Mouse (Mus musculus): ENCODE data around the gene Cd244a. TPM values are rescaled to one million over a fixed set of nuclear protein-coding genes. Genes with fewer than 3 reads are reported as not detected.
A peak's percentile ranks its signal among the peaks of the same experiment; 100 is the strongest.

Gene Cd244a
- polyA plus RNA-seq, 1 experiment = 1.3 TPM

GRCm38 (mm10) chr1:171616881-171617515 is 58.0 kb downstream of the Cd244a start:
- Histone ChIP-seq H3K4me1 (ENCODE audit: control insufficient read depth, insufficient read depth, low read length) (peaks cover 53% of the 10 kb centered on the region), H3K27ac (ENCODE audit: insufficient read depth, low read depth, low read length) (peak overlapping the region; percentile 95), H3K4me3 (ENCODE audit: insufficient read depth, low read length) (no peak overlapping the region)
- TF ChIP-seq CTCF (IDR thresholded peaks at IDR 0.05; ENCODE audit: low read depth, low read length) = no peak
- TF ChIP-seq POLR2A (IDR thresholded peaks at IDR 0.05; ENCODE audit: borderline replicate concordance, low read depth, low read length) = no peak

DNA sequence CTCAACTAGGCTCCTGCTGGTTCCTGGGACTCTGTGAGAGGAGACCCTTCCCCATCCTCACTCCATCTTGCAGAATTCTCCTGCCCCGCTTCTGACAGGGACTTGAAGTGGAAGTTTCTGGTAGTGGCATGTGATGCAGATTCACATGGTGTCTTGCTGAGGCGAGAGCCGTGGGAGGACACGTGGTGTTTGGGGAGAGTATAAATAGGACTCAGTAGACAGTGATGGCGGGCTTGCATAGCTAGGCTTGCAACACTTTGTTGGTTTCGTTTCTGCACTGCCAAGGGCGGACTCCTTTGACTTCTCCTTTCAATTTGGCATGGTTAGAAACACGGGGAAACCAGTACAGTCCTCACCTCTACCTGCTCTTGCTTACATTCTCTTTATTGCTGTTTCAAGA is 60.0 kb downstream of the Cd244a start:
- TF ChIP-seq POLR2A (IDR thresholded peaks at IDR 0.05; ENCODE audit: borderline replicate concordance, low read depth, low read length) (no peak), CTCF (IDR thresholded peaks at IDR 0.05; ENCODE audit: low read depth, low read length) (no peak)
- Histone ChIP-seq H3K4me1 (ENCODE audit: control insufficient read depth, insufficient read depth, low read length) (peaks cover 47% of the 10 kb centered on the region), H3K27ac (ENCODE audit: insufficient read depth, low read depth, low read length) (peak overlapping the region; percentile 95), H3K4me3 (ENCODE audit: insufficient read depth, low read length) (peak overlapping the region; percentile 24; the same call in 1 of the 2 replicates)

DNA sequence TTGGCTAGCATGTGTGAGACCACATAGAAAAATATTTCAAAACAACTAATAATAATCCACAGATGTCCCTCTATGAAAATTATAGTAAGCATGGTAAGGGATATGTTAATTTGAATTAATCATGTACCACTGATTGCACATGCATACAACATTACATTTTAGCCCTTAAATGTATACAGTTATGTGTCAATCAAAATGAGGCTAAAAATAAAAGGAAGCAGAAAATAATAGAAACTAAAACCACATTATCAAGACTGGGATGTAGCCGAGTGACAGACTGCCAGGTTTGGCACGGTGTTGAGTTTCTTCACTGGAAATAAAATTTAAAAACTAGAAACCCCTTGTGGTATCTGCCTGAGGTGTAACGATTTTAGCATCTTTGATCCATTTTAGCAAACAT is 60.7 kb downstream of the Cd244a start:
- TF ChIP-seq CTCF (IDR thresholded peaks at IDR 0.05; ENCODE audit: low read depth, low read length) (no peak), POLR2A (IDR thresholded peaks at IDR 0.05; ENCODE audit: borderline replicate concordance, low read depth, low read length) (no peak)
- no peak overlapping the region for H3K4me3 ChIP-seq (ENCODE audit: insufficient read depth, low read length)
- peaks cover 45% of the 10 kb centered on the region for H3K4me1 ChIP-seq (ENCODE audit: control insufficient read depth, insufficient read depth, low read length)
- peak overlapping the region; percentile 95 for H3K27ac ChIP-seq (ENCODE audit: insufficient read depth, low read depth, low read length)

GRCm38 (mm10) chr1:171620091-171620490 is 61.1 kb downstream of the Cd244a start:
- TF ChIP-seq POLR2A (IDR thresholded peaks at IDR 0.05; ENCODE audit: borderline replicate concordance, low read depth, low read length) = no peak
- no peak for TF ChIP-seq CTCF (IDR thresholded peaks at IDR 0.05; ENCODE audit: low read depth, low read length)
- Histone ChIP-seq H3K27ac (ENCODE audit: insufficient read depth, low read depth, low read length) (peak overlapping the region; percentile 62), H3K4me1 (ENCODE audit: control insufficient read depth, insufficient read depth, low read length) (peaks cover 45% of the 10 kb centered on the region), H3K4me3 (ENCODE audit: insufficient read depth, low read length) (no peak overlapping the region)

DNA sequence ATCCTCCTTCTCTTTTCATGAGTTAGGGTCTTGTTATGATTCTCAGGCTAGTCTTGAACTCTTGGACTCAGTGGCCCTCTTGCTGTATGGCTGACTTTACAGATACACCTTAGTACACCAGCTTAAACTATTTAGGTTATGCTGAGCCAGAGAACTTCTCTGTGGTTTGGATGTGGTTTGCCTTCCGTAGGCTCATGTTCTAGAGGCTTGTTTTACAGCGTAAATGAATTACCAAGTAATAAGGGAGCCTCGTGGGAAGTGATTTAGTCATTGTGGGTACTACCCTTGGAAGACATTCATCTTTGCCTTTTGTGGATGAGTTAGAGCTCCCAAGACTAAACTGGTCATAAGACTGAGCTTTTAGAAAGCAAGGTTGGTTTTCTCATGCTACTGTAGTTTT is 68.8 kb downstream of the Cd244a start:
- H3K4me1 ChIP-seq (ENCODE audit: control insufficient read depth, insufficient read depth, low read length) = peaks cover 37% of the 10 kb centered on the region
- no peak for TF ChIP-seq CTCF (IDR thresholded peaks at IDR 0.05; ENCODE audit: low read depth, low read length)
- TF ChIP-seq POLR2A (IDR thresholded peaks at IDR 0.05; ENCODE audit: borderline replicate concordance, low read depth, low read length) = no peak
- H3K4me3 ChIP-seq (ENCODE audit: insufficient read depth, low read length) = no peak overlapping the region
- H3K27ac ChIP-seq (ENCODE audit: insufficient read depth, low read depth, low read length) = peak overlapping the region; percentile 10; the same call in 1 of the 2 replicates

GRCm38 (mm10) chr1:171629168-171629567 is 70.2 kb downstream of the Cd244a start:
- Histone ChIP-seq H3K4me3 (ENCODE audit: insufficient read depth, low read length) (no peak overlapping the region), H3K27ac (ENCODE audit: insufficient read depth, low read depth, low read length) (no peak overlapping the region), H3K4me1 (ENCODE audit: control insufficient read depth, insufficient read depth, low read length) (peaks cover 51% of the 10 kb centered on the region)
- TF ChIP-seq CTCF (IDR thresholded peaks at IDR 0.05; ENCODE audit: low read depth, low read length) (no peak), POLR2A (IDR thresholded peaks at IDR 0.05; ENCODE audit: borderline replicate concordance, low read depth, low read length) (no peak)

DNA sequence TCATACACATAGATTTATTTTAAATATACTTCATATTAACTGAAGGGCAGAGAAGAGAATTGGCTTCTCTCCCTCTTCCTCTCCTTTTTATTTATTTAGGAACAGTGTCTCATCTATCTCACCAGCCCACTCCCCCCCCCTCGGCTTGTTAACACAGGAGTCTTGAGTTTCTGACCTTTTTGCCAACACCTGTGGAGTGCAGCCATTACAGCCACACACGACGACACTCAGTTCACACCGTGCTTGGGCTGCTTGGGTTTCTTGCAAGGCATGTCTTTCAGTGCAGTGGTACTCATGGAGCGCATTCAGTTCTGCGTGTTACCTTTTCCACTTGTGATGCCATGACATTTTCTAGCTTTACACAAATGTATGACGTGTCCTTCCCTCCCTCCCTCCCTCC is 71.0 kb downstream of the Cd244a start:
- Histone ChIP-seq H3K4me1 (ENCODE audit: control insufficient read depth, insufficient read depth, low read length) (peaks cover 59% of the 10 kb centered on the region), H3K4me3 (ENCODE audit: insufficient read depth, low read length) (no peak overlapping the region), H3K27ac (ENCODE audit: insufficient read depth, low read depth, low read length) (peak overlapping the region; percentile 6; the same call in 1 of the 2 replicates)
- TF ChIP-seq CTCF (IDR thresholded peaks at IDR 0.05; ENCODE audit: low read depth, low read length) (no peak), POLR2A (IDR thresholded peaks at IDR 0.05; ENCODE audit: borderline replicate concordance, low read depth, low read length) (no peak)

DNA sequence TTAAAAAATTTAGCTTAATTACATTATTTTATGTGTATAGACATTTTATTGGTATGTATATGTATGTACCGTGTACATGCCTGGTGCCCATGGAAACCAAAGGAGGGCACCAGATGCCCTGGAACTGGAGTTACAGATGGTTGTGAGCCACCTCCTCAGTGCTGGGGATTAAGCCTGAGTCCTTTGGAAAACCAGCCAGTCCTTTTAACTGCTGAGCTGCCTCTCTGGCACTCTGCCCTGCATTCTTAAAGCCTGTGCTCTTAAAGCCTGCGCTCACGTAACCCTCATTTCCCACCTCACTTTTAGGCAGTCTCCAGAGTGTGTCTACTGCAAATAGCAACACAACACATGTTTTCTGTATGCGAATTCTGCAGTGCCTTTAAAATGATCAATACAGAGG is 71.9 kb downstream of the Cd244a start:
- Histone ChIP-seq H3K4me1 (ENCODE audit: control insufficient read depth, insufficient read depth, low read length) (peaks cover 60% of the 10 kb centered on the region), H3K4me3 (ENCODE audit: insufficient read depth, low read length) (no peak overlapping the region), H3K27ac (ENCODE audit: insufficient read depth, low read depth, low read length) (peak overlapping the region; percentile 94)
- TF ChIP-seq CTCF (IDR thresholded peaks at IDR 0.05; ENCODE audit: low read depth, low read length) (no peak), POLR2A (IDR thresholded peaks at IDR 0.05; ENCODE audit: borderline replicate concordance, low read depth, low read length) (no peak)

GRCm38 (mm10) chr1:171631447-171631846 is 72.5 kb downstream of the Cd244a start:
- peak overlapping the region; percentile 94 for H3K27ac ChIP-seq (ENCODE audit: insufficient read depth, low read depth, low read length)
- H3K4me3 ChIP-seq (ENCODE audit: insufficient read depth, low read length) = no peak overlapping the region
- TF ChIP-seq POLR2A (IDR thresholded peaks at IDR 0.05; ENCODE audit: borderline replicate concordance, low read depth, low read length) (no peak), CTCF (IDR thresholded peaks at IDR 0.05; ENCODE audit: low read depth, low read length) (no peak)
- H3K4me1 ChIP-seq (ENCODE audit: control insufficient read depth, insufficient read depth, low read length) = peaks cover 60% of the 10 kb centered on the region

- Histone ChIP-seq H3K4me1 (ENCODE audit: control insufficient read depth, insufficient read depth, low read length) (peaks cover 63% of the 10 kb centered on the region), H3K27ac (ENCODE audit: insufficient read depth, low read depth, low read length) (no peak overlapping the region), H3K4me3 (ENCODE audit: insufficient read depth, low read length) (no peak overlapping the region)
- TF ChIP-seq POLR2A (IDR thresholded peaks at IDR 0.05; ENCODE audit: borderline replicate concordance, low read depth, low read length) = no peak
- no peak for TF ChIP-seq CTCF (IDR thresholded peaks at IDR 0.05; ENCODE audit: low read depth, low read length)
Observed at GRCm38 (mm10) chr1:171635696-171636095, 76.7 kb downstream of the Cd244a start.
